Mouse (Mus musculus) heart, embryonic 12.5 days (tissue): ENCODE data around the gene Tspan18. TPM values are rescaled to one million over a fixed set of nuclear protein-coding genes. Genes with fewer than 3 reads are reported as not detected.

Source experiments
- ATAC-seq: fragments of 200-750 bp; cut with Nextera tagmentation; 2 replicates; pipeline ENCODE4 v1.8.0; 2017; ENCODE audit warnings: moderate TSS enrichment, moderate library complexity; ENCODE audit not compliant: insufficient number of reproducible peaks, low FRiP score
- H3K27ac ChIP-seq: fragments of 300-500 bp; sonication (generic); 2 replicates; pipeline ENCODE4 v1.5.1; 2016; ENCODE audit warnings: mild to moderate bottlenecking, moderate library complexity; ENCODE audit not compliant: poor library complexity, severe bottlenecking
- H3K27me3 ChIP-seq: fragments of 300-500 bp; sonication (generic); replicated peaks from 2 replicates; pipeline ENCODE4 v1.6.1; 2016; ENCODE audit warnings: mild to moderate bottlenecking, moderate library complexity
- H3K36me3 ChIP-seq: fragments of 300-500 bp; sonication (generic); 2 replicates; pipeline ENCODE4 v1.6.1; 2016; ENCODE audit warnings: mild to moderate bottlenecking, moderate library complexity
- H3K4me1 ChIP-seq: fragments of 300-500 bp; sonication (generic); replicated peaks from 2 replicates; pipeline ENCODE4 v1.6.1; 2016; ENCODE audit warnings: mild to moderate bottlenecking
- H3K4me2 ChIP-seq: fragments of 300-500 bp; sonication (generic); 2 replicates; pipeline ENCODE4 v1.6.1; 2016; ENCODE audit warnings: mild to moderate bottlenecking, moderate library complexity
- H3K4me3 ChIP-seq: fragments of 300-500 bp; sonication (generic); 2 replicates; pipeline ENCODE4 v1.5.1; 2016; ENCODE audit warnings: mild to moderate bottlenecking
- H3K9ac ChIP-seq: fragments of 300-500 bp; sonication (generic); 2 replicates; pipeline ENCODE4 v1.6.1; 2016; ENCODE audit warnings: mild to moderate bottlenecking, moderate library complexity
- H3K9me3 ChIP-seq: fragments of 300-500 bp; sonication (generic); replicated peaks from 2 replicates; pipeline ENCODE4 v1.6.1; 2016; ENCODE audit warnings: mild to moderate bottlenecking, moderate library complexity
- WGBS: fragments of 180-500 bp; shearing (Covaris S2); methylation state at CpG from one replicate; pipeline ENCODE4 v1.1.7; 2016; 5-methylcytosine and 5-hydroxymethylcytosine counted together
- polyA plus RNA-seq: library from polyadenylated mRNA; unstranded; fragments of >200 nt; fragmentation: Nextera tagmentation; extraction: Ambion mirVana; gene quantifications from 2 replicates; pipeline ENCODE4 v1.2.1, GENCODE M21; 2016

Gene Tspan18
- polyA plus RNA-seq, 1 experiment from 2014 or later = 58.5 TPM

DNA sequence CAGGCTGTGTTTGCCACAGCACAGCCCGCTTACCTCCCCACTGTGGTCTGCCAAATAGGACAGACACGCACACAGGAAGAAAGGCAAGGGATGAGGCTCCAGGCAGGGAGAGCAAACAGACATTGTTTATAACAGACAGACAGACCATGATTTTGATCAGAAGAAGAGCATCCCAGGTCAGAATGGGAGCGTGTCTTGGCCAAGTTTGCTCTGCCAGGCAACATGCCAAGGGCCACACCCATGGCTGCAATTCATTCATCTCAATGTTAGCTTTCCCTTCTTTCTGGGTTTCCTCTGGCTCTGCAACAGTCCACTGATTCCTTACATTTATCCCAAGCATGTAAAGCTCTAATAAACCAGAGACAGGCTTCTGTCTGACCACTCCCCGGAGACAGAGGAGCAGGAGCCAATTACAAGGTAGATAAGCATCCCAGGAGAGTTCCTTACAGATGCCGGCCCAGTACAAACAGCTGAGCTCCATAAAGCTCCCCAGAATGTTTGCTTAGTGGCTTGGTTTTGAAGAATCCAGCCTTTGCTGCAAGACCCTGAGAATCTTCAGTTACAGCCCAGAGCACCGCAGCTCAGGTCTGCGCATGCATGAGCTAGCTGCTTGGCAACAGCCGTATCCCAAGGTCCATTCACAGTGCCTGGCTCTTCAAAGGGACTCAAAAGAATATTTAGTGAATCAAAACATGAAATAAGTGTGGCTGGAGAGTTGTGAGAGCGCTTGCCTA is 5.2 kb upstream of the Tspan18 start:
- H3K9ac ChIP-seq = no peak overlapping the region
- no peaks in the 10 kb centered on the region for H3K36me3 ChIP-seq
- WGBS = 64% methylated on average over 9 of the region's 9 CpGs
- no peak overlapping the region for H3K4me3 ChIP-seq
- no peak for ATAC-seq
- H3K9me3 ChIP-seq = no peaks in the 10 kb centered on the region
- no peak overlapping the region for H3K27ac ChIP-seq
- H3K27me3 ChIP-seq = no peaks in the 10 kb centered on the region
- H3K4me1 ChIP-seq = peaks cover 21% of the 10 kb centered on the region
- no peak overlapping the region for H3K4me2 ChIP-seq

DNA sequence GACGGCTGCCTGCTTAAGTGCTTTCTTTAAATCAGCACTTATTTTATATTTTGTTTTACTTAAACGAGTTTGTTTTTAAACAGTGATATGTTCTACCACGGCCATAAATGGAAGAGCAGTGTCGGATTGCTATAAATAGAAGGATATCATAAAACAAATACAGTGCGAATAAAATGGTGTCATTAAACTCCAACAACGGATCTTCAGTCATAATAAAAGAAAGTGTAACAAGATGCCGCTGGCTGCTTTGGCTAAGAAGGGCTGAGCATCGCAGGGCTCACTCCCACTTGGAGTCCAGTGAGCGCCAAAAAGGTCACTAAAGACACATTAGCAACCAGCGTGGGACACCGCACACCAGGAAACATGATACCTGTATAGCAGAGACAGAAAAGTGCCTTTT is 1.7 kb upstream of the Tspan18 start:
- Histone ChIP-seq H3K27ac (no peak overlapping the region), H3K9me3 (no peaks in the 10 kb centered on the region), H3K9ac (no peak overlapping the region), H3K36me3 (no peaks in the 10 kb centered on the region), H3K4me3 (no peak overlapping the region), H3K27me3 (no peaks in the 10 kb centered on the region), H3K4me1 (peaks cover 44% of the 10 kb centered on the region), H3K4me2 (no peak overlapping the region)
- no peak for ATAC-seq
- 79% methylated on average over 11 of the region's 11 CpGs for WGBS

DNA sequence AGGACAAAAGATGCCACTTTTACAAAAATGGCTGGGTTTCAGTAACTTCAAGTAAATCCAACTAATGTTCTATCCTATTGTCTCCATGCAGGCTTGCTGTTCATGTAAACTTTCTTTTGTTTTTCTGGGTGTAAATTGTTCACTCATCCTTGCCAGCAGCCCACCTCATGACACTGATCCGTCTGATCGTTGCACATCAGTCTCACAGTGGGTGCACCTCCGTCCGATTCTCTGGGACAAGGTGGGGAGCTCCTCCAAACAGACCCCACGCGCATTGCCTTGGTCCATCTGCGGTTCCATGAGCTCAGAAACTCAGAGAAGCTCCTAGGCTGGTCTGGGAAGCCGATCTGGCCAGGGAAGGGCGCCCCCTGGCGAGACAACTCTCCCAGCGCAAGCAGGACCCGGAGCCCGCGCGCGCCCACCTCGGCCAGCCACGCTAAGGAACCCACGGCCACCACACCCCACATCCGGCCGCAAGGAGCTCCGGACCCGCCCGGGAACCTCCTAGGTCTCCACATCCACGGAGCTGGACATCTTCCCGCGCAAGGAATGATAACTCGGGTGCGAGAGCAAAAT is 976 bp downstream of the Tspan18 start:
- Histone ChIP-seq H3K9ac (peak overlapping the region; percentile 77), H3K27me3 (no peaks in the 10 kb centered on the region), H3K4me3 (peak overlapping the region; percentile 72), H3K27ac (peak overlapping the region; percentile 71), H3K9me3 (no peaks in the 10 kb centered on the region), H3K4me1 (peaks cover 62% of the 10 kb centered on the region), H3K4me2 (peak overlapping the region; percentile 77), H3K36me3 (no peaks in the 10 kb centered on the region)
- under 1% methylated on average over 29 of the region's 29 CpGs for WGBS
- ATAC-seq = peak; percentile 75

DNA sequence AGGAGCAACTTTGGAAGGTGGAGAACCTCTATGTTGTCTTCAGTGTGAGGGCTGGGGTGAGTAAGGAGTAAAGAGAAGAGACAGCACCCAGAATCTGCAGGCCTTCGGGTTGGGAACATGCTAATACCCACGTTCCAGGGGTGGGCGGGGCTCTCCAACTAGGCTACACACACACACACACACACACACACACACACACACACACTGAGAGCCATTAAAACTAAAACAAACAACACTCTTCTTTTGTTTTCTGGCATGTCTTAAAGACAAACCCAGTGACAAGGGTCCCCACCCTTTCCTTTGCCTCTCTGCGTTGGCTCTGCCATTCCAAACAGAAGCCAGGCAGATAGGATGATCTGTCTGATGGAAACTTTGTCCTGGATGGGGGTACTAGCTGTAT is 2.0 kb downstream of the Tspan18 start:
- H3K27ac ChIP-seq = peak overlapping the region; percentile 71; the same call in 1 of the 2 replicates
- no peak for ATAC-seq

DNA sequence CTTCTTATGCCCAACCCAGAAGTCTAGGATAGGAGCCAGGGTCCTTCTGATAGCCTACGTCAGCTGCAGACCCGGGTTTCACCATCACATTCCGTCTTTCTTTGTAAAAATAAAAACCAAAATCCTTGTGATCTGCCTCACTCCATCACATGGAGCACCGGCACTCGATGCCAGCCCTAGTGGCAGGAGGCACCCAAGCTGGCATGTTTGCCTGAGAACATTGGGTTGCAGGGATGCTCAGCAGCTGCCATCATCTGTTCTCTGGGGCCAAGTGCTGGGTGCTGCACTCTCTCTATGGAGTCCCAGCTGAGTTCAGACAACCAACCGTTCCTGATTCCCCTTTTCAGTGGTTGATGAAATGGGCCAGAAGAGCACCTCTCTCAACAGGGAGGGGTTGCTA is 3.2 kb downstream of the Tspan18 start:
- Histone ChIP-seq H3K27ac (no peak overlapping the region), H3K9me3 (no peaks in the 10 kb centered on the region), H3K9ac (0 out of 2 replicates have a peak overlapping the region, but pooled peaks have one; percentile 19)

More for the DNA sequence above, 2.0 kb downstream of the Tspan18 start:
- Histone ChIP-seq H3K36me3 (no peaks in the 10 kb centered on the region), H3K4me2 (peak overlapping the region; percentile 77), H3K9me3 (no peaks in the 10 kb centered on the region), H3K27me3 (no peaks in the 10 kb centered on the region), H3K4me3 (peak overlapping the region; percentile 72), H3K9ac (peak overlapping the region; percentile 77; the same call in 1 of the 2 replicates), H3K4me1 (peaks cover 72% of the 10 kb centered on the region)
- WGBS = 53% methylated on average over 4 of the region's 4 CpGs

DNA sequence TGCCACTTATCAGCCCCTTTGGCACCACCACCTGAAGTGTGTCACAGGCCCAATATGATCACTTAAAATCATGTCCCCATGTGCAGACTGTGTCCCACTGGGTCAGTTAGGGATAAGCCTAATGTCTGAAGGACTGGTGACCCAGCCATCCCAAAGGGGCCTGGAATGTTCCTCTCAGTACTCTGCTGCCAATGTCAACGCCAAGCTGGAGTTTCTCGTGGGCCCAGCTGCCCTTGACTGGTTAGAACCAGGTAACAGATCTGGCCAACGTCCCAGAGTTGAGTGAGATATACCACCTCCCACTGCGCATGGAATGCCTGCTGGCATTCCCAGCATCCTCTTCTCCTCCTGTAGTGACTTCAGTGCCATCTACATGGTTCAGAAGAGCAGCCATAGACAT is 5.2 kb downstream of the Tspan18 start:
- H3K4me2 ChIP-seq = no peak overlapping the region
- 29% methylated on average over 4 of the region's 4 CpGs for WGBS
- no peak overlapping the region for H3K9ac ChIP-seq
- no peaks in the 10 kb centered on the region for H3K36me3 ChIP-seq
- no peaks in the 10 kb centered on the region for H3K27me3 ChIP-seq
- no peak overlapping the region for H3K4me3 ChIP-seq
- H3K9me3 ChIP-seq = no peaks in the 10 kb centered on the region
- no peak overlapping the region for H3K27ac ChIP-seq
- no peak for ATAC-seq
- peaks cover 85% of the 10 kb centered on the region for H3K4me1 ChIP-seq

More for the DNA sequence above, 3.2 kb downstream of the Tspan18 start:
- H3K4me3 ChIP-seq = peak overlapping the region; percentile 72; the same call in 1 of the 2 replicates
- ATAC-seq = no peak
- H3K27me3 ChIP-seq = no peaks in the 10 kb centered on the region
- H3K36me3 ChIP-seq = no peaks in the 10 kb centered on the region
- WGBS = 82% methylated on average over 6 of the region's 6 CpGs
- peaks cover 81% of the 10 kb centered on the region for H3K4me1 ChIP-seq
- peak overlapping the region; percentile 77 for H3K4me2 ChIP-seq

DNA sequence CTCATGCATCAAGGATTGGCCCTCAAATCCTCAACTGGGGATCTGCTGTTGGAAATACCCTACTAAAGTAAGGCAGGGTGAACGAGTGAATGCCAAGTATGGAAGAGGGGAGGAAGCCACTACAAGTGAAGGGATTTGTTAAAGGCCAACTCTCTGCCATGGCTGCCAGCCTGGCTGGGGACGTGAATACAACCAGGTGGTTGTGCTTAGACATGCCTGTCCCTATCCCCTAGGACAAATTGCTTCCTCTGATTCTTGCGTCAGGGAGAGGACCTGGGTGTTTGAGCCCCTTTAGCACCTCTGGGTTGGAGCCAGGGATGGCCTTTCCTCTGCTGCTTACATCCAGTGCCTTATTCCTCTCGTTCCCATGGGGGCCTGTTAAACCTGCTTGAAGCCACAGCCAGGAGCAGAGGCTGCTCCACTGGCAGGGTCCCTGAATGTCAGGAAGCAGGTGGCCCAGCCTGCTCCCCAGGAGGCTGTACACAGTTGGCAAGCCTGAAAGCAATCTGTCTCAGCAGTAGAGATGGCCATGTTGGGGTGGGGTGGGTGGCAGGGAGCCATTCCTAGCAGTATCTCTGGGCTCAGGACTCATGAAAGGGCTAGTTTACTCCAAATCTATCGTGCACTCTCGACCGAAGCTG is 6.3 kb downstream of the Tspan18 start:
- Histone ChIP-seq H3K4me3 (no peak overlapping the region), H3K9me3 (no peaks in the 10 kb centered on the region), H3K4me2 (no peak overlapping the region), H3K9ac (no peak overlapping the region), H3K36me3 (peaks cover 7% of the 10 kb centered on the region), H3K27me3 (no peaks in the 10 kb centered on the region), H3K4me1 (peaks cover 85% of the 10 kb centered on the region), H3K27ac (0 out of 2 replicates have a peak overlapping the region, but pooled peaks have one; percentile 29)
- 71% methylated on average over 7 of the region's 7 CpGs for WGBS
- ATAC-seq = no peak

DNA sequence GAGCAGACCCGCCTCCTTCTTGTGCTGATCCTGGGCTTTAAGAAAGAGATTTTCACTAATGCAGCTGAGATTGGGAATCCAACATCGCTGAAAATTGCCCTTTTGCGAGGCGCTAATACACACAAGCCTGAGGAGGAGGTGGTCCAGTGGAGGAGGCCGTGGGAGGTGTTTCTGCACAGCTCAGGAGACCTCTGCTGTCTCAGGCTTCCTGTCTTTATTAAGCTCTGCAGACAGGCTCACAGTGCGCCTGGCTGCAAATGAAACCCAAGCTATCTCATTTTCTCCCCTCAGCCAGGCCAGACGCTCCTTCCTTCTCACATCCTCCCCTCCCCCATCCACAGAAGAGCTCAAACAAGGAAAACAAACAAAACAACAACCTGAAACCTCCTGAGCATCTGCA is 9.6 kb downstream of the Tspan18 start:
- Histone ChIP-seq H3K4me3 (no peak overlapping the region), H3K27ac (peak overlapping the region; percentile 20), H3K36me3 (peaks cover 11% of the 10 kb centered on the region), H3K4me2 (peak overlapping the region; percentile 10; the same call in 1 of the 2 replicates), H3K4me1 (peaks cover 73% of the 10 kb centered on the region), H3K9me3 (no peaks in the 10 kb centered on the region), H3K27me3 (no peaks in the 10 kb centered on the region), H3K9ac (no peak overlapping the region; the same call in 1 of the 2 replicates)
- ATAC-seq = no peak
- WGBS = 33% methylated on average over 7 of the region's 7 CpGs

DNA sequence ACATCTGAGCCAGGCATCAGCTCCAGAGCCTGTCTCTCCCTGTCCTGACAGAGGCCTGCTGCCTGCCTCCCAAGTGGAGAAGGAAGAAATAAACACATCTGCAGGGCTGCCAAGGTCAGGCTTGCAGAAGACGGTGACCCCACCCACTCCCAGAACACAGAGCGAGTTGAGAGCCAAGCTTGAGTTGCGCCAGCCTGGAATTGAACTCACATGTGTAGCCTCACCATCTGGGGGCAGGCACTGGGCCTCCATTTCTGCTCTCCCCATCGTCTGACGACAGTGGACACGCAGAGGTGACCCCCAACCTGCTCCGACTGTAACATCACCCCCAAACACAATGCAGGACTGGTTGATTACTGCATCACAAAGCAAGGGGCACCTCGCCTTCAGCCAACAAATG is 12.4 kb downstream of the Tspan18 start:
- 64% methylated on average over 8 of the region's 8 CpGs for WGBS
- ATAC-seq = no peak
- Histone ChIP-seq H3K4me2 (no peak overlapping the region), H3K4me1 (peaks cover 74% of the 10 kb centered on the region), H3K36me3 (peaks cover 11% of the 10 kb centered on the region), H3K9ac (peak overlapping the region; percentile 37; the same call in 1 of the 2 replicates), H3K9me3 (no peaks in the 10 kb centered on the region), H3K27me3 (no peaks in the 10 kb centered on the region), H3K27ac (0 out of 2 replicates have a peak overlapping the region, but pooled peaks have one; percentile 34), H3K4me3 (no peak overlapping the region)

DNA sequence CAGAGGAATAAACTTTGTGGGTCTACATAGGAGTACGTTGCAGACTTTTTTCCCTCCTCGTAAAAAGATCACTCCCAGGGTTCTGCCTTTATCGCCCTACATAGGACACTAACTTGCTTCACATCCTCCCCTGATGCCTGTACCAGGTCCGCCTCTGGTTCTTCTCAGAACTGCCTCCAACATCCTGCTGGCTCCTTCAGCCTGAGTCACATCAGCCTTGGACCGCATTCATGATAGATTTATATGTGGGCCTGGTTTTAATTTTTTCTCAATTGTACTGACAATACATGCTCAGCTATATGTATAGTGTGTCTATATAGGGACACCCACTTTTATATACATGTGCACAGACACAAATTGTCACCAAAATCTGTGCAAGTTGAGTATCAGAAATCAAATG is 14.0 kb downstream of the Tspan18 start:
- no peak overlapping the region for H3K4me2 ChIP-seq
- 72% methylated on average over 5 of the region's 5 CpGs for WGBS
- peaks cover 11% of the 10 kb centered on the region for H3K36me3 ChIP-seq
- H3K9me3 ChIP-seq = no peaks in the 10 kb centered on the region
- ATAC-seq = no peak
- H3K27ac ChIP-seq = no peak overlapping the region
- H3K4me3 ChIP-seq = no peak overlapping the region
- no peak overlapping the region for H3K9ac ChIP-seq
- no peaks in the 10 kb centered on the region for H3K27me3 ChIP-seq
- H3K4me1 ChIP-seq = peaks cover 67% of the 10 kb centered on the region

DNA sequence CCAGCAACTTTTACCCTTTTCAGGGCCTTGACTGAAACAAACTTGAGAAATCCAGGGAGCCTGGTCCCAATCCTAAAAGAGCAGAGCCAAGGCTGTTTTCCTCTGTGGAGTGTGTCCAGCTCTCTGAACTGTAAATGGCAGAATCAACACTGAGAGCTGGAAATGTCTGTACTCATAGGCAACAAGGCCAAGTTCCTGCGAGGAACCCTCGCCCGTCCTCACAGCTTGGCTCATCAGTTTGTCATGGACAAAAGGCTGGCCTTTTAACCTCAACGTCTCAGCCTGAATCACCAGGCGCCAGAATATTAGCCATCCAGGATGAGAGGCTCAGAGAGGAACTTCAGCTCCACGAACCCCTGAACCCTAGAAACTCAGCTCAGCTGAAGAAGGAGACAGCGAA is 14.7 kb downstream of the Tspan18 start:
- no peak overlapping the region for H3K4me2 ChIP-seq
- H3K4me1 ChIP-seq = peaks cover 66% of the 10 kb centered on the region
- no peaks in the 10 kb centered on the region for H3K9me3 ChIP-seq
- no peaks in the 10 kb centered on the region for H3K27me3 ChIP-seq
- H3K27ac ChIP-seq = no peak overlapping the region
- WGBS = 60% methylated on average over 7 of the region's 7 CpGs
- no peak for ATAC-seq
- H3K36me3 ChIP-seq = peaks cover 11% of the 10 kb centered on the region
- no peak overlapping the region for H3K4me3 ChIP-seq
- no peak overlapping the region for H3K9ac ChIP-seq
